Mouse (Mus musculus) embryonic facial prominence, embryonic 15.5 days (tissue): ENCODE data around the gene Trim9. TPM values are rescaled to one million over a fixed set of nuclear protein-coding genes. Genes with fewer than 3 reads are reported as not detected.
A peak's percentile ranks its signal among the peaks of the same experiment; 100 is the strongest.

Experiments
- ATAC-seq: fragments of 200-750 bp; cut with Nextera tagmentation; 2 replicates; pipeline ENCODE4 v1.8.0; 2017; ENCODE audit warnings: low read depth, moderate TSS enrichment; ENCODE audit not compliant: insufficient number of reproducible peaks, low FRiP score, low TSS enrichment
- H3K27ac ChIP-seq: fragments of 300-500 bp; sonication (generic); replicated peaks from 2 replicates; pipeline ENCODE4 v1.5.1; 2015; ENCODE audit warnings: mild to moderate bottlenecking, inconsistent platforms
- H3K27me3 ChIP-seq: fragments of 300-500 bp; sonication (generic); 2 replicates; pipeline ENCODE4 v1.6.1; 2015; ENCODE audit warnings: inconsistent platforms
- H3K36me3 ChIP-seq: fragments of 300-500 bp; sonication (generic); 2 replicates; pipeline ENCODE4 v1.6.1; 2015; ENCODE audit warnings: mild to moderate bottlenecking, inconsistent platforms
- H3K4me1 ChIP-seq: fragments of 300-500 bp; sonication (generic); 2 replicates; pipeline ENCODE4 v1.6.1; 2015; ENCODE audit warnings: inconsistent platforms
- H3K4me2 ChIP-seq: fragments of 300-500 bp; sonication (generic); replicated peaks from 2 replicates; pipeline ENCODE4 v1.6.1; 2015; ENCODE audit warnings: mild to moderate bottlenecking, inconsistent platforms
- H3K4me3 ChIP-seq: fragments of 300-500 bp; sonication (generic); replicated peaks from 2 replicates; pipeline ENCODE4 v1.5.1; 2015; ENCODE audit warnings: mild to moderate bottlenecking, inconsistent platforms
- H3K9ac ChIP-seq: fragments of 300-500 bp; sonication (generic); 2 replicates; pipeline ENCODE4 v1.6.1; 2015; ENCODE audit warnings: inconsistent platforms
- H3K9me3 ChIP-seq: fragments of 300-500 bp; sonication (generic); replicated peaks from 2 replicates; pipeline ENCODE4 v1.6.1; 2016; ENCODE audit warnings: inconsistent platforms
- WGBS: fragments of 180-500 bp; shearing (Covaris S2); methylation state at CpG from one replicate; pipeline ENCODE4 v1.1.7; 2015; 5-methylcytosine and 5-hydroxymethylcytosine counted together
- polyA plus RNA-seq: library from polyadenylated mRNA; unstranded; fragments of >200 nt; fragmentation: Nextera tagmentation; extraction: Ambion mirVana; gene quantifications from 2 replicates; pipeline ENCODE4 v1.2.1, GENCODE M21; 2015

Gene Trim9
- polyA plus RNA-seq, 1 experiment from 2014 or later = 1.6 TPM

GRCm38 (mm10) chr12:70227121-70227932, 120.1 kb downstream of the Trim9 start:
- ATAC-seq = peak; percentile 92
- Histone ChIP-seq H3K4me3 (peak overlapping the region; percentile 54), H3K4me2 (peak overlapping the region; percentile 84), H3K36me3 (no peaks in the 10 kb centered on the region), H3K27ac (peak overlapping the region; percentile 44; the same call in 1 of the 2 replicates), H3K4me1 (peaks cover 20% of the 10 kb centered on the region), H3K9me3 (no peaks in the 10 kb centered on the region), H3K9ac (peak overlapping the region; percentile 37), H3K27me3 (no peaks in the 10 kb centered on the region)
- 1% methylated on average over 52 of the region's 52 CpGs for WGBS

DNA sequence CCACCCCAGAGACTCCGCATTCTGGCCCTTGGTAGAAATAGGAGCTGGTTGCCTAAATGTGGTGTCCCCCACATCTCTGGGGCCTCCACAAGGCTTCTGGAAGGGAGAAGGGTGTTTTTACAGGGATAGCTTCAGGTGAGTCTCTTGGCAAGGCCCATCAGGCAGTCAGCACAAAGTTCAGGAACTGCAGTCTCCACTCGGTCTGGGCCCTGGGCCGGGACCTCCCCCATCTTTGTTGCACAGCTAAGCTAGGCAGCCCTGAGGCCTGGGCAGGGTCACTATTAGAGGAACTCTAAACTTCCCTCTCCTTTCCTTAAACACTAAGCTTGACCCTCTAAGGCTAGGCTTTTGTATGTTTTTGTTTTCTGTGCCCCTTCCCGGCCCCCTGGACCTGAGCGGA, 120.8 kb downstream of the Trim9 start:
- peak overlapping the region; percentile 44; the same call in 1 of the 2 replicates for H3K27ac ChIP-seq
- H3K9me3 ChIP-seq = no peaks in the 10 kb centered on the region
- H3K27me3 ChIP-seq = no peaks in the 10 kb centered on the region
- peak overlapping the region; percentile 37; the same call in 1 of the 2 replicates for H3K9ac ChIP-seq
- no peak for ATAC-seq
- no peaks in the 10 kb centered on the region for H3K36me3 ChIP-seq
- H3K4me3 ChIP-seq = peak overlapping the region; percentile 54
- 24% methylated on average over 5 of the region's 5 CpGs for WGBS
- H3K4me2 ChIP-seq = peak overlapping the region; percentile 84
- peaks cover 20% of the 10 kb centered on the region for H3K4me1 ChIP-seq

- WGBS = 56% methylated on average over 4 of the region's 4 CpGs
- no peak for ATAC-seq
These were observed 124.1 kb downstream of the Trim9 start for GRCm38 (mm10) chr12:70223331-70223730.

DNA sequence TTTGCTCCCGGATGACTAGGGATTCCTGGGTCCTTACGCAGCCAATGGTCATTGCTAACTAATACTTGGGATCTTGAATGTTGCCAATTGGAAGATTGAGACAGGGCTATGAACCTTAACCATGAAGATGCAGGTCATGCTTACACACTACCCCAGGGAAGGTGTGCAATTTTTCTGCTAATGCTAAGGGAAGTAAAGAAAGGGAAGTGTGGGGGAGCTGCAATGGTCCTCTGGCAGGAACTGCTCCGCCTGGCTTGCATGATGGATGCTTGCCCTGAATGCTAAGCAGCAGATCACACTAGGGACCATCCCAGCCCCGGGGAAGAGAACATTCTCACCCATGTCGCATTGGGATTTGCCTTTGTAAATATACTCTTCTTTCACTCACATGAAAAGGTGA, 126.0 kb downstream of the Trim9 start:
- Histone ChIP-seq H3K4me1 (peaks cover 12% of the 10 kb centered on the region), H3K4me3 (no peak overlapping the region), H3K9ac (no peak overlapping the region), H3K9me3 (no peaks in the 10 kb centered on the region), H3K4me2 (no peak overlapping the region), H3K36me3 (peaks cover 4% of the 10 kb centered on the region; the same call in 1 of the 2 replicates), H3K27ac (no peak overlapping the region), H3K27me3 (no peaks in the 10 kb centered on the region)
- ATAC-seq = no peak
- 75% methylated on average over 5 of the region's 5 CpGs for WGBS

More at GRCm38 (mm10) chr12:70223331-70223730, 124.1 kb downstream of the Trim9 start:
- Histone ChIP-seq H3K9me3 (no peaks in the 10 kb centered on the region), H3K36me3 (peaks cover 4% of the 10 kb centered on the region; the same call in 1 of the 2 replicates), H3K27me3 (no peaks in the 10 kb centered on the region), H3K4me1 (peaks cover 20% of the 10 kb centered on the region), H3K9ac (no peak overlapping the region), H3K27ac (no peak overlapping the region), H3K4me3 (no peak overlapping the region), H3K4me2 (no peak overlapping the region)

GRCm38 (mm10) chr12:70218795-70219540, 128.4 kb downstream of the Trim9 start:
- H3K36me3 ChIP-seq = peaks cover 4% of the 10 kb centered on the region; the same call in 1 of the 2 replicates
- no peak overlapping the region for H3K9ac ChIP-seq
- H3K27me3 ChIP-seq = no peaks in the 10 kb centered on the region
- H3K4me3 ChIP-seq = no peak overlapping the region
- H3K4me1 ChIP-seq = no peaks in the 10 kb centered on the region
- H3K4me2 ChIP-seq = no peak overlapping the region
- no peak overlapping the region for H3K27ac ChIP-seq
- no peak for ATAC-seq
- no peaks in the 10 kb centered on the region for H3K9me3 ChIP-seq
- 80% methylated on average over 8 of the region's 8 CpGs for WGBS

DNA sequence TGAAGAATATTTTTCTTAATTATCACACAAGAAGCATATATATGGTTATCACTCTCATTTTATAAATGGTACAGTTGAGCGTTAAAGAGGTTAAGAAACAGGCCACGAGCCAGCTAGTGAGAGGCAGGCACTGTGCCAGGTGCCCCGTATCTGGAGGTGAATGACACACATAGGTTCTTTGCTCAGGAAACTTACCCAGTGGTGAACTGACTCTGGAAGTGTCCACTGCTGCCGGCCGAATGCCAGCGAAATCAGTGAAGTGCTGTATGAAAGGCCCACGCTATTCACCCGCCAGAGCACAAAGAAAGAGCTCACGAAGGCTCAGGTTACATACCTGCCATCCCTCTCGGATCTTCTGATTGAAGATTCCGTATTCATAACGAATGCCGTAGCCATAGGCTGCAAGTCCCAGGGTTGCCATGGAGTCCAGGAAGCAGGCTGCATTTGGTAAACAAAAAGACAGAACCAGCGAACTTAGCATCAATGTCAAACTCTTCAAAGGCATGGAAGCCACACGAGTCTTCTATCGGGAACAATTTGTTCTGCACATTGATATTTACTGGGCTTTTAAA, 131.1 kb downstream of the Trim9 start:
- 54% methylated on average over 16 of the region's 16 CpGs for WGBS
- no peak overlapping the region for H3K27ac ChIP-seq

GRCm38 (mm10) chr12:70214281-70214680, 133.1 kb downstream of the Trim9 start:
- Histone ChIP-seq H3K27me3 (no peaks in the 10 kb centered on the region), H3K27ac (no peak overlapping the region)

More for the DNA sequence above, 131.1 kb downstream of the Trim9 start:
- H3K4me3 ChIP-seq = no peak overlapping the region
- H3K4me1 ChIP-seq = no peaks in the 10 kb centered on the region
- peaks cover 4% of the 10 kb centered on the region; the same call in 1 of the 2 replicates for H3K36me3 ChIP-seq
- no peaks in the 10 kb centered on the region for H3K9me3 ChIP-seq
- no peak overlapping the region for H3K4me2 ChIP-seq
- no peak for ATAC-seq
- no peak overlapping the region for H3K9ac ChIP-seq
- H3K27me3 ChIP-seq = no peaks in the 10 kb centered on the region

GRCm38 (mm10) chr12:70213601-70214000, 133.8 kb downstream of the Trim9 start:
- Histone ChIP-seq H3K4me3 (no peak overlapping the region), H3K4me2 (no peak overlapping the region), H3K36me3 (no peaks in the 10 kb centered on the region), H3K27ac (no peak overlapping the region), H3K9ac (no peak overlapping the region), H3K4me1 (no peaks in the 10 kb centered on the region), H3K27me3 (no peaks in the 10 kb centered on the region), H3K9me3 (no peaks in the 10 kb centered on the region)
- WGBS = 82% methylated on average over 6 of the region's 6 CpGs
- ATAC-seq = no peak

More at GRCm38 (mm10) chr12:70214281-70214680, 133.1 kb downstream of the Trim9 start:
- Histone ChIP-seq H3K9me3 (no peaks in the 10 kb centered on the region), H3K4me1 (no peaks in the 10 kb centered on the region), H3K9ac (no peak overlapping the region), H3K36me3 (no peaks in the 10 kb centered on the region), H3K4me2 (no peak overlapping the region), H3K4me3 (no peak overlapping the region)
- 73% methylated on average over 8 of the region's 8 CpGs for WGBS
- no peak for ATAC-seq

GRCm38 (mm10) chr12:70212501-70212900, 134.9 kb downstream of the Trim9 start:
- no peaks in the 10 kb centered on the region for H3K4me1 ChIP-seq
- 0 out of 2 replicates have a peak, but pooled peaks cover 4% of the 10 kb centered on the region for H3K36me3 ChIP-seq
- no peak overlapping the region for H3K4me2 ChIP-seq
- no peak for ATAC-seq
- H3K27ac ChIP-seq = no peak overlapping the region
- 74% methylated on average over 4 of the region's 4 CpGs for WGBS
- H3K9ac ChIP-seq = no peak overlapping the region
- no peaks in the 10 kb centered on the region for H3K9me3 ChIP-seq
- H3K4me3 ChIP-seq = no peak overlapping the region
- no peaks in the 10 kb centered on the region for H3K27me3 ChIP-seq

DNA sequence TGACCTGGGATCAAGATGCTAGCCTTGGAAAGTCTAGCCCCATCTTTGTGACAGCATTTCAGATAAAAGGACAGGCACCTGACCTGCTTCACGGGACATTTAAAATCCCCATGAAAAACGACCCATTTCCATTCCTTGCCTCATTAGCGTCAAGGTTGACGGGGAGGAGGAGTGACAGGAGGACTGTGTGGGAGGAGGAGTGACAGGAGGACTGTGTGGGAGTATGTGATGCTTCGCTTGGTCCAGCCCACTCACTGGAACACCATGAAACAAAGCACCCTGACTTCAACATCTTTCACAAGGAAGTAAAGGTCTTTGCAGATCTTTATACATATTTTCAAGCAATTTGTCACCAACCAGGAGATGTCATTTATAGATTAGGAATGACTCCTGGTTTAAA, 139.2 kb downstream of the Trim9 start:
- H3K4me2 ChIP-seq = no peak overlapping the region
- H3K9ac ChIP-seq = no peak overlapping the region
- H3K27me3 ChIP-seq = no peaks in the 10 kb centered on the region
- 0 out of 2 replicates have a peak, but pooled peaks cover 4% of the 10 kb centered on the region for H3K36me3 ChIP-seq
- H3K4me3 ChIP-seq = no peak overlapping the region
- H3K9me3 ChIP-seq = no peaks in the 10 kb centered on the region
- H3K27ac ChIP-seq = no peak overlapping the region
- ATAC-seq = no peak
- 67% methylated on average over 5 of the region's 5 CpGs for WGBS
- no peaks in the 10 kb centered on the region for H3K4me1 ChIP-seq

DNA sequence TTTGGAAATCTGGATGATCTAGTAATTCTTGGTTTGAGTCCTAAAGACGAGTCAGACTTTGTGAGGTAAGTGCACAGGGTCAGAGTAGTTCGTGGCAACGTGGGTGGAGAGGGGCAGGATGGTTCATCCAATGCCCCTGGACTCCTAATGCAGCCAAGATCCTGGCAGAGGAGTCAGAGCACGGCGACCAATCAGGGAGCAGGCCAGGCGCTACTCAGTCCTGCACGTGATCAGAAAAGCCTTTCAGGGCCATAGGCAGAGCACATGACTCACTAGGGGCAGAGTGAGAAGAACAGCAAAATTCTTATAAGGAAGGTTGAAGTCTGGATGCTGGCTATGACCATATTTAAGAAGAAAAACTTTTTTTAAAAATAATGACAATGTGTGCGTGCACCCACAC, 143.0 kb downstream of the Trim9 start:
- Histone ChIP-seq H3K27ac (no peak overlapping the region), H3K9ac (no peak overlapping the region), H3K4me1 (no peaks in the 10 kb centered on the region), H3K36me3 (0 out of 2 replicates have a peak, but pooled peaks cover 7% of the 10 kb centered on the region), H3K4me2 (no peak overlapping the region), H3K9me3 (no peaks in the 10 kb centered on the region), H3K27me3 (no peaks in the 10 kb centered on the region), H3K4me3 (no peak overlapping the region)
- no peak for ATAC-seq
- 81% methylated on average over 8 of the region's 8 CpGs for WGBS
